Mouse (Mus musculus) limb, embryonic 13.5 days (tissue): ENCODE data around the gene Ednra. TPM values are rescaled to one million over a fixed set of nuclear protein-coding genes. Genes with fewer than 3 reads are reported as not detected.

ENCODE experiments used
- ATAC-seq: fragments of 200-750 bp; cut with Nextera tagmentation; 2 replicates; pipeline ENCODE4 v1.8.0; 2017; ENCODE audit warnings: low read depth, moderate number of reproducible peaks, moderate TSS enrichment; ENCODE audit not compliant: low FRiP score
- H3K27ac ChIP-seq: fragments of 300-500 bp; sonication (generic); 2 replicates; pipeline ENCODE4 v1.5.1; 2015; ENCODE audit warnings: inconsistent platforms, mild to moderate bottlenecking, moderate library complexity
- H3K27me3 ChIP-seq: fragments of 300-500 bp; sonication (generic); 2 replicates; pipeline ENCODE4 v1.6.1; 2015; ENCODE audit warnings: mild to moderate bottlenecking, inconsistent platforms
- H3K36me3 ChIP-seq: fragments of 300-500 bp; sonication (generic); 2 replicates; pipeline ENCODE4 v1.6.1; 2015; ENCODE audit warnings: inconsistent platforms, mild to moderate bottlenecking, moderate library complexity
- H3K4me1 ChIP-seq: fragments of 300-500 bp; sonication (generic); 2 replicates; pipeline ENCODE4 v1.6.1; 2015; ENCODE audit warnings: inconsistent platforms
- H3K4me2 ChIP-seq: fragments of 300-500 bp; sonication (generic); replicated peaks from 2 replicates; pipeline ENCODE4 v1.6.1; 2015; ENCODE audit warnings: inconsistent platforms, mild to moderate bottlenecking, moderate library complexity
- H3K4me3 ChIP-seq: fragments of 300-500 bp; sonication (generic); 2 replicates; pipeline ENCODE4 v1.5.1; 2015; ENCODE audit warnings: moderate library complexity, mild to moderate bottlenecking, inconsistent platforms
- H3K9ac ChIP-seq: fragments of 300-500 bp; sonication (generic); 2 replicates; pipeline ENCODE4 v1.6.1; 2015; ENCODE audit warnings: mild to moderate bottlenecking, inconsistent platforms
- H3K9me3 ChIP-seq: fragments of 300-500 bp; sonication (generic); 2 replicates; pipeline ENCODE4 v1.6.1; 2016; ENCODE audit warnings: inconsistent platforms
- WGBS: fragments of 180-500 bp; shearing (Covaris S2); methylation state at CpG from one replicate; pipeline ENCODE4 v1.1.7; 2015; 5-methylcytosine and 5-hydroxymethylcytosine counted together
- polyA plus RNA-seq: library from polyadenylated mRNA; unstranded; fragments of >200 nt; fragmentation: Nextera tagmentation; extraction: Ambion mirVana; gene quantifications from 2 replicates; pipeline ENCODE4 v1.2.1, GENCODE M21; 2015

Gene Ednra
- polyA plus RNA-seq, 1 experiment from 2014 or later = 42.2 TPM

- H3K9me3 ChIP-seq = no peaks in the 10 kb centered on the region
- no peak overlapping the region for H3K9ac ChIP-seq
- no peaks in the 10 kb centered on the region for H3K36me3 ChIP-seq
- H3K4me2 ChIP-seq = no peak overlapping the region
- H3K27ac ChIP-seq = no peak overlapping the region
- ATAC-seq = no peak
- peaks cover 23% of the 10 kb centered on the region for H3K4me1 ChIP-seq
- 60% methylated on average over 2 of the region's 2 CpGs for WGBS
- no peak overlapping the region for H3K4me3 ChIP-seq
- H3K27me3 ChIP-seq = no peaks in the 10 kb centered on the region
These were observed 91.1 kb downstream of the Ednra start for GRCm38 (mm10) chr8:77633211-77633610.

GRCm38 (mm10) chr8:77630691-77631090, 93.6 kb downstream of the Ednra start:
- no peaks in the 10 kb centered on the region for H3K36me3 ChIP-seq
- H3K9me3 ChIP-seq = no peaks in the 10 kb centered on the region
- no peak overlapping the region for H3K4me3 ChIP-seq
- 40% methylated on average over 3 of the region's 3 CpGs for WGBS
- no peak overlapping the region for H3K4me2 ChIP-seq
- no peaks in the 10 kb centered on the region for H3K27me3 ChIP-seq
- no peak overlapping the region; the same call in 1 of the 2 replicates for H3K9ac ChIP-seq
- no peak for ATAC-seq
- H3K27ac ChIP-seq = no peak overlapping the region
- peaks cover 23% of the 10 kb centered on the region for H3K4me1 ChIP-seq

GRCm38 (mm10) chr8:77629858-77630537, 94.3 kb downstream of the Ednra start:
- Histone ChIP-seq H3K27me3 (no peaks in the 10 kb centered on the region), H3K36me3 (no peaks in the 10 kb centered on the region), H3K9me3 (no peaks in the 10 kb centered on the region), H3K4me1 (peaks cover 23% of the 10 kb centered on the region), H3K27ac (no peak overlapping the region), H3K4me2 (no peak overlapping the region), H3K9ac (no peak overlapping the region), H3K4me3 (no peak overlapping the region)
- WGBS = 17% methylated on average over 15 of the region's 15 CpGs
- ATAC-seq = peak; percentile 82

GRCm38 (mm10) chr8:77623677-77624209, 100.5 kb downstream of the Ednra start:
- Histone ChIP-seq H3K4me3 (no peak overlapping the region), H3K27ac (no peak overlapping the region), H3K9me3 (no peaks in the 10 kb centered on the region), H3K9ac (no peak overlapping the region), H3K4me2 (no peak overlapping the region), H3K4me1 (no peaks in the 10 kb centered on the region), H3K36me3 (no peaks in the 10 kb centered on the region), H3K27me3 (no peaks in the 10 kb centered on the region)
- no peak for ATAC-seq
- WGBS = 86% methylated on average over 7 of the region's 7 CpGs

- ATAC-seq = no peak
- H3K4me1 ChIP-seq = 0 out of 2 replicates have a peak, but pooled peaks cover 3% of the 10 kb centered on the region
- H3K4me2 ChIP-seq = no peak overlapping the region
- H3K27me3 ChIP-seq = no peaks in the 10 kb centered on the region
- no peaks in the 10 kb centered on the region for H3K9me3 ChIP-seq
- no peak overlapping the region for H3K27ac ChIP-seq
- H3K36me3 ChIP-seq = no peaks in the 10 kb centered on the region
- no peak overlapping the region for H3K9ac ChIP-seq
- 42% methylated on average over 2 of the region's 2 CpGs for WGBS
- no peak overlapping the region for H3K4me3 ChIP-seq
These were observed 106.3 kb downstream of the Ednra start for GRCm38 (mm10) chr8:77617916-77618315.

Other genes starting within 250 kb of the Ednra start
- 30.7 and 31.4 TPM in 2 replicates for gene Arhgap10, start 206.5 kb downstream of the Ednra start, polyA plus RNA-seq
- 21.0 and 24.3 TPM in 2 replicates for gene Prmt9, start 175.1 kb downstream of the Ednra start, polyA plus RNA-seq
- 39.5 and 41.0 TPM in 2 replicates for gene Tmem184c, start 113.8 kb downstream of the Ednra start, polyA plus RNA-seq